Mouse (Mus musculus): ENCODE results near the gene Cep63. TPM values are rescaled to one million over a fixed set of nuclear protein-coding genes. Genes with fewer than 3 reads are reported as not detected.

The Cep63 gene
- polyA plus RNA-seq, 2 experiments from 2014 or later: 52.0 to 61.4 TPM

GRCm38 (mm10) chr9:102631589-102632147 is 5.3 kb upstream of the Cep63 start:
- ATAC-seq: no peak

- no peak for ATAC-seq
Measured at GRCm38 (mm10) chr9:102629052-102629451, 2.7 kb upstream of the Cep63 start.

- no peak for ATAC-seq
Measured at GRCm38 (mm10) chr9:102627442-102627841, 1.1 kb upstream of the Cep63 start.

GRCm38 (mm10) chr9:102626839-102627225 is 498 bp upstream of the Cep63 start:
- peak; percentile 40 for ATAC-seq

- peak; percentile 27 for ATAC-seq
Measured at GRCm38 (mm10) chr9:102625401-102625982, 842 bp downstream of the Cep63 start.

- ATAC-seq: no peak
Measured at GRCm38 (mm10) chr9:102623581-102623980, 2.8 kb downstream of the Cep63 start.

GRCm38 (mm10) chr9:102622876-102623275 is 3.5 kb downstream of the Cep63 start:
- no peak for ATAC-seq

GRCm38 (mm10) chr9:102622192-102622857 is 4.0 kb downstream of the Cep63 start:
- peak; percentile 16 for ATAC-seq

GRCm38 (mm10) chr9:102621385-102621784 is 4.9 kb downstream of the Cep63 start:
- ATAC-seq: no peak

- no peak for ATAC-seq
Measured at GRCm38 (mm10) chr9:102616267-102616666, 10.1 kb downstream of the Cep63 start.

- ATAC-seq: no peak
Measured at GRCm38 (mm10) chr9:102615071-102615470, 11.3 kb downstream of the Cep63 start.

GRCm38 (mm10) chr9:102609221-102609620 is 17.1 kb downstream of the Cep63 start:
- ATAC-seq: no peak

- ATAC-seq: no peak
Measured at GRCm38 (mm10) chr9:102607471-102607870, 18.9 kb downstream of the Cep63 start.

GRCm38 (mm10) chr9:102605162-102605561 is 21.2 kb downstream of the Cep63 start:
- no peak for ATAC-seq

- ATAC-seq: no peak
Measured at GRCm38 (mm10) chr9:102601666-102602065, 24.7 kb downstream of the Cep63 start.

GRCm38 (mm10) chr9:102601187-102601586 is 25.1 kb downstream of the Cep63 start:
- no peak for ATAC-seq

- ATAC-seq: no peak
Measured at GRCm38 (mm10) chr9:102595662-102596436, 30.5 kb downstream of the Cep63 start.

- ATAC-seq: no peak
Measured at GRCm38 (mm10) chr9:102594667-102595393, 31.5 kb downstream of the Cep63 start.

- ATAC-seq: no peak
Measured at GRCm38 (mm10) chr9:102587347-102587746, 39.0 kb downstream of the Cep63 start.

GRCm38 (mm10) chr9:102581921-102582469 is 44.3 kb downstream of the Cep63 start:
- no peak for ATAC-seq

GRCm38 (mm10) chr9:102577480-102577879 is 48.9 kb downstream of the Cep63 start:
- peak; percentile 86 for ATAC-seq

GRCm38 (mm10) chr9:102572888-102573287 is 53.4 kb downstream of the Cep63 start:
- ATAC-seq: no peak
